13 mouse cellular contexts compared by ENCODE assay signal in genomic region chr5:59700009-59700408, GRCm38 (mm10).
"Had no signal": no experiment of that assay in that cellular context is flagged by ENCODE, and none has a peak within 500 bp of the region (broad histone marks: within the 10 kb centered on the region; RNA-seq: fewer than 3 reads in every experiment).

No protein-coding gene starts in this region.

- H3K4me3 ChIP-seq: left cerebral cortex, adult 2 months; limb, embryonic 12.5 days; midbrain, embryonic 13.5 days; neural tube, embryonic 12.5 days had no signal

- H3K27ac ChIP-seq: left cerebral cortex, adult 2 months; limb, embryonic 12.5 days; liver, embryonic 14.5 days; midbrain, embryonic 13.5 days; neural tube, embryonic 12.5 days had no signal

- H3K4me1 ChIP-seq: limb, embryonic 12.5 days; midbrain, embryonic 13.5 days; neural tube, embryonic 12.5 days had no signal

- H3K9ac ChIP-seq: limb, embryonic 12.5 days; liver, embryonic 14.5 days; midbrain, embryonic 13.5 days; neural tube, embryonic 12.5 days had no signal

- H3K9me3 ChIP-seq: limb, embryonic 12.5 days; midbrain, embryonic 13.5 days; neural tube, embryonic 12.5 days had no signal

- ATAC-seq: lung, postnatal 0 days; midbrain, embryonic 13.5 days had no signal

- H3K4me2 ChIP-seq: limb, embryonic 12.5 days; midbrain, embryonic 13.5 days; neural tube, embryonic 12.5 days had no signal

- H3K27me3 ChIP-seq: limb, embryonic 12.5 days; midbrain, embryonic 13.5 days; neural tube, embryonic 12.5 days had no signal

- DNase-seq: kidney, adult 8-10 months; kidney, postnatal 25 days; liver; lung, adult 2 months; lung, postnatal 36 days; right cerebral cortex, postnatal 14 days; thymus, postnatal 36 days had no signal

- H3K36me3 ChIP-seq: limb, embryonic 12.5 days; midbrain, embryonic 13.5 days; neural tube, embryonic 12.5 days had no signal
